Mouse (Mus musculus) liver, postnatal 0 days (tissue): ENCODE measurements at regions not wholly inside any gene's neighbourhood (a gene's known extent, or its start where the extent isn't known, plus 50 kb on each side); places are given as distances from the start of the nearest gene placed in this dataset.

Source experiments
- ATAC-seq: fragments of 200-750 bp; cut with Nextera tagmentation; 2 replicates; pipeline ENCODE4 v1.8.0; 2017; ENCODE audit warnings: mild to moderate bottlenecking, moderate library complexity
- DNase-seq: peaks from one replicate; pipeline ENCODE4 v3.0.0-alpha.2; 2016
- H3K27ac ChIP-seq: fragments of 300-500 bp; sonication (generic); 2 replicates; pipeline ENCODE4 v1.5.1; 2014; ENCODE audit warnings: antibody characterized with exemption, moderate library complexity, mild to moderate bottlenecking, low read depth
- H3K27me3 ChIP-seq: fragments of 300-500 bp; sonication (generic); 2 replicates; pipeline ENCODE4 v1.6.1; 2014; ENCODE audit warnings: low read length, control low read depth, mixed read lengths; ENCODE audit not compliant: insufficient read depth
- H3K36me3 ChIP-seq: fragments of 300-500 bp; sonication (generic); replicated peaks from 2 replicates; pipeline ENCODE4 v1.6.1; 2014; ENCODE audit warnings: mild to moderate bottlenecking, control low read depth, low read length, moderate library complexity, mixed read lengths; ENCODE audit not compliant: insufficient read depth
- H3K4me1 ChIP-seq: fragments of 300-500 bp; sonication (generic); 2 replicates; pipeline ENCODE4 v1.6.1; 2014; ENCODE audit warnings: antibody characterized with exemption, mild to moderate bottlenecking, control low read depth; ENCODE audit not compliant: insufficient read depth
- H3K4me2 ChIP-seq: fragments of 300-500 bp; sonication (generic); 2 replicates; pipeline ENCODE4 v1.6.1; 2014; ENCODE audit warnings: low read depth, mild to moderate bottlenecking, low read length, moderate library complexity, mixed read lengths
- H3K4me3 ChIP-seq: fragments of 300-500 bp; sonication (generic); 2 replicates; pipeline ENCODE4 v1.5.1; 2014; ENCODE audit warnings: low read depth, low read length
- H3K9ac ChIP-seq: fragments of 300-500 bp; sonication (generic); replicated peaks from 2 replicates; pipeline ENCODE4 v1.6.1; 2014; ENCODE audit warnings: mild to moderate bottlenecking, moderate library complexity
- H3K9me3 ChIP-seq: fragments of 300-500 bp; sonication (generic); 2 replicates; pipeline ENCODE4 v1.6.1; 2016; ENCODE audit warnings: mild to moderate bottlenecking, control low read depth, low read length, mixed read lengths
- CTCF ChIP-seq: sonication (generic); IDR thresholded peaks from 2 replicates; pipeline ENCODE4 v1.5.1; 2016; ENCODE audit warnings: antibody characterized with exemption, low read depth
- EP300 ChIP-seq: IDR thresholded peaks from 2 replicates; pipeline ENCODE4 v1.6.1; 2016; ENCODE audit warnings: antibody characterized with exemption, low read depth, mild to moderate bottlenecking
- WGBS: fragments of 180-500 bp; shearing (Covaris S2); extraction: QIAGEN DNeasy Blood & Tissue Kit; methylation state at CpG from one replicate; pipeline ENCODE4 v1.1.7; 2014; ENCODE audit not compliant: insufficient replicate concordance; 5-methylcytosine and 5-hydroxymethylcytosine counted together

GRCm38 (mm10) chr12:45656574-45656973, 582.1 kb upstream of the Stxbp6 start:
- TF ChIP-seq EP300, result no peak
- no peak for TF ChIP-seq CTCF
- ATAC-seq (no peak), DNase-seq (no peak)
- Histone ChIP-seq H3K27ac (no peak overlapping the region), H3K9ac (no peak overlapping the region), H3K36me3 (no peaks in the 10 kb centered on the region), H3K27me3 (no peaks in the 10 kb centered on the region), H3K4me1 (no peaks in the 10 kb centered on the region), H3K4me3 (no peak overlapping the region), H3K9me3 (no peaks in the 10 kb centered on the region), H3K4me2 (no peak overlapping the region)
- WGBS, result 59% methylated on average over 2 of the region's 2 CpGs

- Histone ChIP-seq H3K4me3 (no peak overlapping the region), H3K9ac (no peak overlapping the region), H3K4me2 (no peak overlapping the region), H3K27ac (no peak overlapping the region), H3K4me1 (no peaks in the 10 kb centered on the region), H3K36me3 (no peaks in the 10 kb centered on the region), H3K9me3 (no peaks in the 10 kb centered on the region), H3K27me3 (no peaks in the 10 kb centered on the region)
- ATAC-seq, result no peak
- 80% methylated on average over 4 of the region's 4 CpGs for WGBS
- no peak for DNase-seq
- TF ChIP-seq CTCF (no peak), EP300 (no peak)
Measured at GRCm38 (mm10) chr12:45648654-45649053, 574.1 kb upstream of the Stxbp6 start.

GRCm38 (mm10) chr12:45644180-45644579, 569.7 kb upstream of the Stxbp6 start:
- Histone ChIP-seq H3K4me2 (no peak overlapping the region), H3K27ac (no peak overlapping the region), H3K4me3 (no peak overlapping the region), H3K9ac (no peak overlapping the region), H3K9me3 (no peaks in the 10 kb centered on the region), H3K4me1 (no peaks in the 10 kb centered on the region), H3K27me3 (no peaks in the 10 kb centered on the region), H3K36me3 (no peaks in the 10 kb centered on the region)
- 60% methylated on average over 2 of the region's 2 CpGs for WGBS
- no peak for TF ChIP-seq CTCF
- no peak for TF ChIP-seq EP300
- DNase-seq, result no peak
- ATAC-seq, result no peak

GRCm38 (mm10) chr12:45622830-45623229, 548.3 kb upstream of the Stxbp6 start:
- no peak overlapping the region for H3K27ac ChIP-seq
- H3K4me3 ChIP-seq, result no peak overlapping the region
- H3K27me3 ChIP-seq, result no peaks in the 10 kb centered on the region
- TF ChIP-seq CTCF, result no peak
- no peak for TF ChIP-seq EP300
- DNase-seq (no peak), ATAC-seq (no peak)
- no peak overlapping the region for H3K4me2 ChIP-seq
- H3K36me3 ChIP-seq, result no peaks in the 10 kb centered on the region
- no peaks in the 10 kb centered on the region for H3K4me1 ChIP-seq
- no peaks in the 10 kb centered on the region for H3K9me3 ChIP-seq
- WGBS, result 68% methylated on average over 1 of the region's 1 CpGs
- H3K9ac ChIP-seq, result no peak overlapping the region

- ATAC-seq (no peak), DNase-seq (no peak)
- H3K27ac ChIP-seq, result no peak overlapping the region
- TF ChIP-seq CTCF, result no peak
- no peak for TF ChIP-seq EP300
- H3K36me3 ChIP-seq, result no peaks in the 10 kb centered on the region
- no peaks in the 10 kb centered on the region for H3K4me1 ChIP-seq
- H3K9ac ChIP-seq, result no peak overlapping the region
- no peaks in the 10 kb centered on the region for H3K27me3 ChIP-seq
- no peaks in the 10 kb centered on the region for H3K9me3 ChIP-seq
- H3K4me2 ChIP-seq, result no peak overlapping the region
- no peak overlapping the region for H3K4me3 ChIP-seq
Measured at GRCm38 (mm10) chr12:45620056-45620455, 545.5 kb upstream of the Stxbp6 start.

GRCm38 (mm10) chr12:45614509-45615150, 540.1 kb upstream of the Stxbp6 start:
- H3K9me3 ChIP-seq, result no peaks in the 10 kb centered on the region
- WGBS, result 68% methylated on average over 1 of the region's 1 CpGs
- H3K4me3 ChIP-seq, result no peak overlapping the region
- TF ChIP-seq EP300, result no peak
- TF ChIP-seq CTCF, result no peak
- no peak overlapping the region for H3K9ac ChIP-seq
- no peak overlapping the region for H3K4me2 ChIP-seq
- H3K36me3 ChIP-seq, result no peaks in the 10 kb centered on the region
- DNase-seq (no peak), ATAC-seq (no peak)
- no peaks in the 10 kb centered on the region for H3K27me3 ChIP-seq
- no peak overlapping the region for H3K27ac ChIP-seq
- H3K4me1 ChIP-seq, result no peaks in the 10 kb centered on the region

- TF ChIP-seq EP300, result no peak
- TF ChIP-seq CTCF, result no peak
- Histone ChIP-seq H3K4me2 (no peak overlapping the region), H3K36me3 (no peaks in the 10 kb centered on the region), H3K4me1 (no peaks in the 10 kb centered on the region), H3K27ac (no peak overlapping the region), H3K9me3 (no peaks in the 10 kb centered on the region), H3K9ac (no peak overlapping the region), H3K4me3 (no peak overlapping the region), H3K27me3 (no peaks in the 10 kb centered on the region)
- ATAC-seq (no peak), DNase-seq (no peak)
Measured at GRCm38 (mm10) chr12:45614074-45614473, 539.6 kb upstream of the Stxbp6 start.
